Mouse (Mus musculus) Patski (cell line): Measurements from ENCODE around the gene Abce1. TPM values are rescaled to one million over a fixed set of nuclear protein-coding genes. Genes with fewer than 3 reads are reported as not detected.

Experiments used
- ATAC-seq: fragments of 100-300 bp; one replicate; pipeline ENCODE4 v1.8.0; 2021
- CTCF ChIA-PET: fragments of 350-600 bp; sonication (Branson Sonifier 250); formaldehyde crosslinking; loops from one replicate; lab custom pipeline; 2022; ENCODE audit warnings: inconsistent platforms; lab: Charles Lee
- POLR2A ChIA-PET: fragments of 350-600 bp; sonication (Branson Sonifier 250); formaldehyde crosslinking; loops from one replicate; lab custom pipeline; 2022; ENCODE audit warnings: antibody characterized with exemption, inconsistent platforms; lab: Charles Lee
- DNase-seq: peaks from one replicate; pipeline ENCODE4 v3.0.0-alpha.2; 2011; ENCODE audit warnings: low read depth, low spot score
- H3K27me3 ChIP-seq: fragments of 371-371 bp; one replicate; pipeline ENCODE4 v1.5.1; 2021
- CTCF ChIP-seq: fragments of 100-300 bp; IDR thresholded peaks from one replicate; pipeline ENCODE4 v1.5.1; 2021
- in situ Hi-C: fragments of 300-500 bp; cut with MboI; formaldehyde crosslinking; loops from 3 replicates; pipeline ENCODE4 v1.11.1; 2018; ENCODE audit warnings: low pct_unique_long_range_greater_than_20kb, mixed read lengths
- polyA plus RNA-seq: library from polyadenylated mRNA; unstranded; gene quantifications from one replicate; pipeline ENCODE4 v1.2.3, GENCODE M21; 2021

Gene Abce1
- 99.0 TPM for polyA plus RNA-seq

GRCm38 (mm10) chr8:79711064-79711961 is at the start of gene Abce1, which contains the start of gene Anapc10:
Gene Abce1, minus strand, starts transcription at chr8:79711740.
Gene Anapc10, plus strand, starts transcription at chr8:79711820.
- in situ Hi-C loops = loop anchor here (25.0 kb wide), 1 partner anchor 1276 kb away; no protein-coding TSS in a partner anchor
- CTCF ChIA-PET = no interaction called here
- peak; percentile 92 for DNase-seq
- TF ChIP-seq CTCF = no peak
- POLR2A ChIA-PET = interaction anchor here (0.7 kb wide), 1 partner anchor 1015 kb away, joined by 3 read pairs; no protein-coding TSS in a partner anchor
- H3K27me3 ChIP-seq = no peaks in the 10 kb centered on the region
- peak; percentile 99 for ATAC-seq

GRCm38 (mm10) chr8:79750305-79750704 is 38.8 kb upstream of the Abce1 start:
- DNase-seq (no peak), ATAC-seq (no peak)
- POLR2A ChIA-PET = no interaction called here
- H3K27me3 ChIP-seq = no peaks in the 10 kb centered on the region
- no peak for TF ChIP-seq CTCF
- in situ Hi-C loops = no loop called here
- CTCF ChIA-PET = interaction anchor here (0.9 kb wide), 1 partner anchor 20 kb away, joined by 3 read pairs; no protein-coding TSS in a partner anchor

GRCm38 (mm10) chr8:79748591-79748990 is 37.1 kb upstream of the Abce1 start:
- no peaks in the 10 kb centered on the region for H3K27me3 ChIP-seq
- DNase-seq (no peak), ATAC-seq (no peak)
- no peak for TF ChIP-seq CTCF
- in situ Hi-C loops = no loop called here
- CTCF ChIA-PET = no interaction called here
- POLR2A ChIA-PET = interaction anchor here (0.7 kb wide), 1 partner anchor 15 kb away, joined by 3 read pairs; no protein-coding TSS in a partner anchor

- H3K27me3 ChIP-seq = no peaks in the 10 kb centered on the region
- ChIA-PET CTCF (no interaction called here), POLR2A (interaction anchor here (0.7 kb wide), 1 partner anchor 14 kb away, joined by 3 read pairs; no protein-coding TSS in a partner anchor)
- no peak for TF ChIP-seq CTCF
- in situ Hi-C loops = no loop called here
- ATAC-seq (no peak), DNase-seq (no peak)
Measured at GRCm38 (mm10) chr8:79748171-79748570, 36.6 kb upstream of the Abce1 start.

- in situ Hi-C loops = loop anchor here (5.0 to 10.0 kb wide), 4 partner anchors 230 to 950 kb away; partner anchors contain the start of gene Hhip
- H3K27me3 ChIP-seq = no peaks in the 10 kb centered on the region
- peak; percentile 70 for TF ChIP-seq CTCF
- ChIA-PET POLR2A (interaction anchor here (0.5 to 0.8 kb wide), 2 partner anchors 14 to 35 kb away, joined by 3 read pairs; no protein-coding TSS in a partner anchor), CTCF (interaction anchor here (0.7 to 1.4 kb wide), 12 partner anchors 9 to 978 kb away, joined by 3 to 13 read pairs (median 3); partner anchors contain the start of gene Gypa)
- ATAC-seq (peak; percentile 87), DNase-seq (no peak)
Measured at GRCm38 (mm10) chr8:79734304-79734703, 22.8 kb upstream of the Abce1 start.

GRCm38 (mm10) chr8:79727900-79728299 is 16.4 kb upstream of the Abce1 start:
- no peak for ATAC-seq
- POLR2A ChIA-PET = no interaction called here
- in situ Hi-C loops = no loop called here

GRCm38 (mm10) chr8:79724589-79724988 is 13.0 kb upstream of the Abce1 start:
- no peaks in the 10 kb centered on the region for H3K27me3 ChIP-seq
- DNase-seq (no peak), ATAC-seq (no peak)
- POLR2A ChIA-PET = no interaction called here
- CTCF ChIA-PET = interaction anchor here (1.9 kb wide), 1 partner anchor 10 kb away, joined by 10 read pairs; no protein-coding TSS in a partner anchor
- no peak for TF ChIP-seq CTCF
- in situ Hi-C loops = loop anchor here (25.0 kb wide), 1 partner anchor 1263 kb away; no protein-coding TSS in a partner anchor

More at GRCm38 (mm10) chr8:79727900-79728299, 16.4 kb upstream of the Abce1 start:
- no peak for DNase-seq
- CTCF ChIA-PET = no interaction called here
- no peaks in the 10 kb centered on the region for H3K27me3 ChIP-seq
- peak; percentile 46 for TF ChIP-seq CTCF

GRCm38 (mm10) chr8:79723308-79723707 is 11.8 kb upstream of the Abce1 start:
- CTCF ChIA-PET = no interaction called here
- H3K27me3 ChIP-seq = no peaks in the 10 kb centered on the region
- no peak for TF ChIP-seq CTCF
- ATAC-seq (no peak), DNase-seq (no peak)
- in situ Hi-C loops = loop anchor here (25.0 kb wide), 1 partner anchor 1264 kb away; no protein-coding TSS in a partner anchor
- POLR2A ChIA-PET = no interaction called here

- ChIA-PET POLR2A (no interaction called here), CTCF (no interaction called here)
- in situ Hi-C loops = loop anchor here (25.0 kb wide), 1 partner anchor 1266 kb away; no protein-coding TSS in a partner anchor
- ATAC-seq (no peak), DNase-seq (no peak)
- no peaks in the 10 kb centered on the region for H3K27me3 ChIP-seq
- no peak for TF ChIP-seq CTCF
Measured at GRCm38 (mm10) chr8:79721537-79721936, 10.0 kb upstream of the Abce1 start.

- CTCF ChIA-PET = interaction anchor here (0.5 kb wide), 1 partner anchor 1012 kb away, joined by 3 read pairs; no protein-coding TSS in a partner anchor
- no peak for TF ChIP-seq CTCF
- no peak for ATAC-seq
- in situ Hi-C loops = loop anchor here (25.0 kb wide), 1 partner anchor 1275 kb away; no protein-coding TSS in a partner anchor
- POLR2A ChIA-PET = no interaction called here
- DNase-seq = no peak
- H3K27me3 ChIP-seq = no peaks in the 10 kb centered on the region
Measured at GRCm38 (mm10) chr8:79712676-79713075, 1.1 kb upstream of the Abce1 start.
